In genomic region chr16:50578361-50578760, GRCm38 (mm10) we compare ENCODE assay signal across 33 mouse cellular contexts. TPM values are rescaled to one million over a fixed set of nuclear protein-coding genes. Genes with fewer than 3 reads are reported as not detected.
DNase-seq lines count a peak whose midpoint lies in the region; ATAC-seq and TF ChIP-seq lines count a peak whose summit lies in the region.
"Had no signal": no experiment of that assay in that cellular context is flagged by ENCODE, and none has a peak within 500 bp of the region (broad histone marks: within the 10 kb centered on the region; RNA-seq: fewer than 3 reads in every experiment).

No protein-coding gene starts in this region.

- H3K79me3 ChIP-seq in C2C12 (ENCODE audit: low read depth), result peaks cover 4% of the 10 kb centered on the region

- no peaks in the 10 kb centered on the region; the same call in 1 of the 2 replicates for H3K4me1 ChIP-seq in forebrain, embryonic 15.5 days
- H3K4me1 ChIP-seq: embryonic facial prominence, embryonic 12.5 days; embryonic facial prominence, embryonic 15.5 days; forebrain, embryonic 12.5 days; hindbrain, embryonic 12.5 days; hindbrain, embryonic 15.5 days had no signal

- H3K4me3 ChIP-seq in C2C12 (ENCODE audit: insufficient read depth, poor library complexity, severe bottlenecking), result peak overlapping the region; percentile 16
- no peak overlapping the region for H3K4me3 ChIP-seq in forebrain, embryonic 15.5 days
- H3K4me3 ChIP-seq: embryonic facial prominence, embryonic 12.5 days; embryonic facial prominence, embryonic 15.5 days; erythroblast, embryonic 14.5 days; forebrain, embryonic 12.5 days; hindbrain, embryonic 12.5 days; hindbrain, embryonic 15.5 days had no signal

- H3ac ChIP-seq in C2C12 (ENCODE audit: control insufficient read depth, insufficient read length, low read depth), result no peak overlapping the region

- intact Hi-C loops in left cerebral cortex, postnatal 14 days (cut with DNase I), result no loop called here

- no peak overlapping the region for H3K9ac ChIP-seq in forebrain, embryonic 15.5 days (replicated peaks)
- H3K9ac ChIP-seq: embryonic facial prominence, embryonic 12.5 days; embryonic facial prominence, embryonic 15.5 days; forebrain, embryonic 12.5 days; hindbrain, embryonic 12.5 days; hindbrain, embryonic 15.5 days had no signal

- H3K4me2 ChIP-seq in forebrain, embryonic 15.5 days (replicated peaks), result no peak overlapping the region
- H3K4me2 ChIP-seq: embryonic facial prominence, embryonic 12.5 days; embryonic facial prominence, embryonic 15.5 days; forebrain, embryonic 12.5 days; heart, embryonic 11.5 days; hindbrain, embryonic 12.5 days; hindbrain, embryonic 15.5 days had no signal

- ATAC-seq in forebrain, embryonic 15.5 days (replicated peaks), result no peak
- ATAC-seq: forebrain, embryonic 16.5 days had no signal

- no peak for TF ChIP-seq CTCF in C2C12 (IDR thresholded peaks at IDR 0.05; ENCODE audit: control insufficient read depth, insufficient read depth, insufficient read length)

- no peaks in the 10 kb centered on the region for H3K9me3 ChIP-seq in forebrain, embryonic 15.5 days
- H3K9me3 ChIP-seq: embryonic facial prominence, embryonic 12.5 days; embryonic facial prominence, embryonic 15.5 days; forebrain, embryonic 12.5 days; G1E; hindbrain, embryonic 12.5 days; hindbrain, embryonic 15.5 days had no signal

- H3K79me2 ChIP-seq in C2C12 (ENCODE audit: control insufficient read depth, insufficient read depth), result peaks cover 24% of the 10 kb centered on the region

- DNase-seq in 3134 (ENCODE audit: extremely low read depth, insufficient read length, low spot score), result peak; percentile 15
- DNase-seq in brain, adult 2 months (ENCODE audit: low read depth, low spot score), result peak; percentile 50
- DNase-seq in lung, postnatal 4 days, result no peak
- DNase-seq in left cerebral cortex, postnatal 14 days (ENCODE audit: low spot score in 2 of 2), result no peak
- DNase-seq: adrenal gland, adult 8-10 months; adrenal gland, postnatal 25 days; cerebellum, adult 11 months; cerebellum, adult 2 months; cerebellum, adult 9-11 months; cerebellum, postnatal 25 days; gastrocnemius, postnatal 10 days; gastrocnemius, postnatal 36 days; kidney, adult 11 months had no signal

- WGBS in forebrain, embryonic 15.5 days, result 80% methylated on average over 6 of the region's 6 CpGs

- H3K27ac ChIP-seq in forebrain, embryonic 15.5 days (replicated peaks), result no peak overlapping the region
- H3K27ac ChIP-seq: embryonic facial prominence, embryonic 12.5 days; embryonic facial prominence, embryonic 15.5 days; forebrain, embryonic 12.5 days; hindbrain, embryonic 12.5 days; hindbrain, embryonic 15.5 days had no signal

- H3K36me3 ChIP-seq in C2C12 (ENCODE audit: control insufficient read depth, insufficient read depth), result no peaks in the 10 kb centered on the region
- no peaks in the 10 kb centered on the region for H3K36me3 ChIP-seq in forebrain, embryonic 15.5 days
- H3K36me3 ChIP-seq: embryonic facial prominence, embryonic 12.5 days; embryonic facial prominence, embryonic 15.5 days; forebrain, embryonic 12.5 days; G1E; hindbrain, embryonic 12.5 days; hindbrain, embryonic 15.5 days had no signal

- no peaks in the 10 kb centered on the region for H3K27me3 ChIP-seq in C2C12 (ENCODE audit: control insufficient read depth, insufficient read depth, insufficient read length)
- H3K27me3 ChIP-seq in forebrain, embryonic 15.5 days, result no peaks in the 10 kb centered on the region
- H3K27me3 ChIP-seq: CH12.LX; embryonic facial prominence, embryonic 12.5 days; embryonic facial prominence, embryonic 15.5 days; forebrain, embryonic 12.5 days; hindbrain, embryonic 12.5 days; hindbrain, embryonic 15.5 days had no signal

TF ChIP-seq in C2C12, 6 proteins besides CTCF, POLR2A, EP300 and RAD21:
- TF ChIP-seq MYOG (IDR thresholded peaks at IDR 0.05; ENCODE audit: control insufficient read depth, extremely low read depth, insufficient read length), result no peak
- TF ChIP-seq FOSL1 (IDR thresholded peaks at IDR 0.05; ENCODE audit: insufficient read depth, low read length, poor library complexity, severe bottlenecking), result peak; percentile 65

RNA-seq across cellular contexts. Expression of gene Ccdc54, which starts 12.6 kb away (rescaled TPM):
- polyA plus RNA-seq in C2C12 (2012; fragmentation: generic; extraction: Trizol), result not detected
- total RNA-seq in left cerebral cortex, postnatal 14 days (2021), result not detected
- not detected in 2 replicates for polyA plus RNA-seq in forebrain, embryonic 15.5 days (2015; fragmentation: Nextera tagmentation; extraction: Ambion mirVana)
- total RNA-seq: adrenal gland, adult 8-10 months; adrenal gland, postnatal 25 days; CH12.LX; gastrocnemius, adult 18-20 months; gastrocnemius, postnatal 10 days; gastrocnemius, postnatal 36 days; granulocyte monocyte progenitor cell, adult 5-6 weeks; heart, adult 8-10 months; heart, postnatal 25 days; hematopoietic stem cell, adult 5-6 weeks had no signal
- polyA plus RNA-seq: cerebellum, adult 2 months; embryonic facial prominence, embryonic 12.5 days; embryonic facial prominence, embryonic 15.5 days; erythroblast, embryonic 14.5 days; forebrain, embryonic 12.5 days; forebrain, embryonic 16.5 days; G1E; heart, embryonic 11.5 days; heart, embryonic 14.5 days; heart, postnatal 0 days; hindbrain, embryonic 12.5 days; hindbrain, embryonic 15.5 days; intestine, embryonic 14.5 days had no signal

Comparison
In these comparisons a context has a peak if more than half of its experiments do, and no peak if none do; other contexts are left out.
1. DNase-seq: peak in 3134 (single experiment) and brain, adult 2 months (single experiment); none in lung, postnatal 4 days (0 of 2) and left cerebral cortex, postnatal 14 days (0 of 2).